Mouse (Mus musculus) G1E (cell line): ENCODE data around the gene Galm. TPM values are rescaled to one million over a fixed set of nuclear protein-coding genes. Genes with fewer than 3 reads are reported as not detected.

Experiments used
- ATAC-seq: 2 replicates; pipeline ENCODE4 v1.8.0; 2016; ENCODE audit warnings: mild to moderate bottlenecking; ENCODE audit not compliant: insufficient number of reproducible peaks, poor library complexity, low FRiP score, severe bottlenecking; ENCODE audit errors: extremely low read depth
- DNase-seq: peaks from one replicate; pipeline ENCODE4 v3.0.0; 2012; ENCODE audit warnings: low spot score
- H3K27me3 ChIP-seq: 2 replicates; pipeline ENCODE4 v1.6.1; 2012; ENCODE audit warnings: mild to moderate bottlenecking, low read length, inconsistent platforms; ENCODE audit not compliant: insufficient read depth
- H3K36me3 ChIP-seq: replicated peaks from 2 replicates; pipeline ENCODE3; 2012; ENCODE audit warnings: mild to moderate bottlenecking, inconsistent platforms
- H3K4me1 ChIP-seq: 2 replicates; pipeline ENCODE4 v1.6.1; 2012; ENCODE audit warnings: low read depth, low read length, inconsistent platforms, mixed read lengths; ENCODE audit not compliant: insufficient read depth
- H3K4me3 ChIP-seq: 2 replicates; pipeline ENCODE4 v1.5.1; 2012; ENCODE audit warnings: low read depth, mild to moderate bottlenecking, inconsistent platforms, low read length, moderate library complexity, mixed read lengths
- H3K9me3 ChIP-seq: replicated peaks from 2 replicates; pipeline ENCODE4 v1.6.1; 2012; ENCODE audit warnings: inconsistent platforms
- CTCF ChIP-seq: IDR thresholded peaks from 2 replicates; pipeline ENCODE4 v1.5.1; 2012; ENCODE audit warnings: low read depth, low read length, inconsistent platforms, mixed read lengths
- GATA1 ChIP-seq: IDR thresholded peaks from 2 replicates; pipeline ENCODE4 v1.6.1; 2012; ENCODE audit warnings: borderline replicate concordance, low read length, inconsistent platforms, mixed read lengths
- GATA2 ChIP-seq: IDR thresholded peaks from 2 replicates; pipeline ENCODE4 v1.6.1; 2012; ENCODE audit warnings: low read depth, low read length, inconsistent platforms, borderline replicate concordance
- POLR2AphosphoS5 ChIP-seq: IDR thresholded peaks from 2 replicates; pipeline ENCODE4 v1.6.1; 2012; ENCODE audit warnings: low read depth, low read length, inconsistent platforms; ENCODE audit not compliant: insufficient replicate concordance
- TAL1 ChIP-seq: conservative IDR thresholded peaks from 2 replicates; pipeline ENCODE4 v1.6.1; 2012; ENCODE audit warnings: low read depth, low read length, inconsistent platforms, mixed read lengths
- polyA plus RNA-seq: library from polyadenylated mRNA; stranded (reverse); fragments of >175 nt; gene quantifications from 2 replicates; pipeline ENCODE4 v1.2.3, GENCODE M21; 2012
- total RNA-seq, 2 experiments: library from RNA; stranded (forward) in 1 of 2; stranded (reverse) in 1 of 2; fragments of 200-1000 nt in 1 of 2; fragments of >200 nt in 1 of 2; fragmentation: Nextera tagmentation in 1 of 2; gene quantifications; 2 replicates each; pipeline ENCODE4 v1.2.3; 2014 to 2017

Gene Galm
- total RNA-seq (2014; fragmentation: Nextera tagmentation) = not detected in 2 replicates
- not detected in 2 replicates for total RNA-seq (2017)
- polyA plus RNA-seq = not detected in 2 replicates

DNA sequence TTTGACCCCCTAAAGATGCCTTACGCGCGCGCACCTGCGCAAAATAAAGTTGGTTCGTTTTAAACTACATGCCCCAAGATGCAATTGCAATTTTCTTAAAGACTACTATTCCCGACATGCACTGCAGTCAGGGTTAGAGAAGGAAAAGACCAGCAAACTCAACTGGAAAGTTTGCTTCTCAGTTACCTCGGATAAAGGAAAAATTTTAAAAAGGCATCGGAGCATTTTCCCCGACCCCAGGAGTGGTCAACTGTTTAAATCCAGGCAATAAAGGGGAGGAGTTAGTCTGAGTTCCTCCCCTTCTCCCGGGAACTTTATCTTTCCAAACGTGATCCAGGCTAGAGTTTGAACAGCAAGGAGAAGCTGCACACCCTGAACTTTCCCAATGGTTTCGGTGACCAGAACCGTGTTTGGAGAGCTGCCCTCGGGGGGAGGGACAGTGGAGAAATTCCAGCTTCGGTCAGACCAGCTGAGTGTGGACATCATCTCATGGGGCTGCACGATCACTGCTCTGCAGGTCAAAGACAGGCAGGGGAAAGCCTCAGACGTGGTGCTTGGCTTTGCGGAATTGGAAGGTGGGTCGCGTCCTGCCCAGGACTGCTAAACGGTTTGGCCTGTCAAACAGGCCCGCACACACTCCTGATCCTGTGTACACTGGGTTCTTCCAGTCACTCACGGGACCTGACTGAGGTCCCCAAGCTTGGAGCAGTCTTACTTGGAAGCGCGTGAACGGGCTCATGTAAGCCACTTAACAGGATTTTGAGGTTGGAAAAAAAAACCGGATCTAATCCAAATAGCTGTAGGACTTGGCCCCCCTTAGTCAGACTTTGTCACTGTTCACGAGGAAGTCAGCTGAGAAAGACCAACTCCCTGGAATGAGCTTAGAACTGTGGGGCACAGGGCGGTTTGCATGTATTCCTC is at the start of gene Galm:
TSS of gene Galm (plus strand) at position 141 of the 921 bp plus-strand sequence.
- TF ChIP-seq GATA1 = no peak
- no peak for TF ChIP-seq TAL1
- no peak for TF ChIP-seq CTCF
- no peak for TF ChIP-seq POLR2AphosphoS5
- no peak for TF ChIP-seq GATA2
- H3K4me3 ChIP-seq = no peak within 1 kb of the TSS
- H3K4me1 ChIP-seq = no peaks in the 10 kb centered on the region
- H3K36me3 ChIP-seq = no peaks in the 10 kb centered on the region
- peaks cover 13% of the 10 kb centered on the region for H3K27me3 ChIP-seq
- no peaks in the 10 kb centered on the region for H3K9me3 ChIP-seq
- no peak for ATAC-seq
- DNase-seq = no peak

DNA sequence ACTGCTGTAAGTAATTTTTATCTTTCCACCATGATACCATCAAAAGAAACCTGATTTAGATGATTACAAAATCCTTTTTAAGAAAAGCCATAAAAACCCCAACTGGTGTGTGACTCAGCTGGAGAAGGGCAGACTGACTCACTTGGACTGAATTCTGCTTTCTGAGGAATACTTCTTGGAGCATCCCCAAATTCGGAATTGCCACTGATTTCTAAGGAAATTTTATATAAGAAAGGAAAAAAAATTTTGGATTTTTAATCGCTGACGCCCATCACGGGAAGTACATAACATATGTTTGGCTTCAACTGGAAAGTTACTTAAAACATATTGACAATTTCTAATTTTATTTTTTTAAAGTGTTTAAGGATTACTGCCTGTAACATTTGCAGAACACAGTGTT is 48.5 kb upstream of the Galm start:
- Histone ChIP-seq H3K9me3 (no peaks in the 10 kb centered on the region), H3K36me3 (no peaks in the 10 kb centered on the region), H3K4me3 (no peak overlapping the region), H3K27me3 (peaks cover 27% of the 10 kb centered on the region), H3K4me1 (no peaks in the 10 kb centered on the region)
- DNase-seq (no peak), ATAC-seq (no peak)
- TF ChIP-seq GATA2 (no peak), POLR2AphosphoS5 (no peak), CTCF (no peak), TAL1 (no peak), GATA1 (no peak)

DNA sequence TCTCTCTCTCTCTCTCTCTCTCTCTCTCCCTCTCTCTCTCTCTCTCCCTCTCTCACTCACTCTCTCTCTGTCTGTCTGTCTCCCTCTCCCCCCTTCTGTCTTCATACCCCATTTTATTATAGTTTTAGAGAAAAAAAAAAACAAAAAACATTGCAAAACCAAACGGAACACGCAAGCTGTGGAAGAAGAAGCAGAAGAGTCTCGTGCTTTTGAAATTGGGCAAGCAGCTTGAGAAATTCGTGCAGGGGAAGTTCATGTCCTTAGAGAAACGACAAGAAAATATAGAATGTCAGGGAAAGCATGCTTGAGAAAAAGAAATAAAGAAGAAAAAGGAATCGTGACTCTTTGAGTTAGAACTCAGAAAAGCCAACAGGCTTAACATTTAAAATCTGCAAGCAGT is 44.0 kb upstream of the Galm start:
- no peak overlapping the region for H3K4me3 ChIP-seq
- no peaks in the 10 kb centered on the region for H3K36me3 ChIP-seq
- no peaks in the 10 kb centered on the region; the same call in 1 of the 2 replicates for H3K9me3 ChIP-seq
- no peak for DNase-seq
- TF ChIP-seq GATA1 = no peak
- TF ChIP-seq GATA2 = no peak
- no peak for TF ChIP-seq CTCF
- TF ChIP-seq TAL1 = no peak
- no peak for TF ChIP-seq POLR2AphosphoS5
- peaks cover 23% of the 10 kb centered on the region for H3K27me3 ChIP-seq
- no peaks in the 10 kb centered on the region for H3K4me1 ChIP-seq
- ATAC-seq = no peak

DNA sequence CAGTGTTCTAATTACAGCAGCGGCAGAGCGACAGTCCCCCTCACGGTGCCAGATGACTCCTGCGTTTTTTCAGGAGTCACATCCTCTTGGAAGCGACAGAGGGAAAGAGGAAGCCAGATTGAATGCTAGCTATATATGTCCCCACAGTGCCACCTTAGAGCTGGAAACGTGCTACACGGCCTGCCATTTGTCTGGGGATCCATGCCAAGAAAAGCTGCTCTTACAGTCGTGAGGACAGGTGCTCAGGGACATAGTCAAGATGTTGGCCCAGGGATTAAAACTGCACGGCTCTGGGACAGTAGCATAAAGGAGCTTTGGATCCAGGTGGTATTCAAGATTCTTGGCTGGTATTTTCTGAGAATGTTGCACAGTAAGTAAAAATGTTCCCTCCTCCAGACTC is 42.8 kb upstream of the Galm start:
- H3K4me1 ChIP-seq = no peaks in the 10 kb centered on the region
- peaks cover 22% of the 10 kb centered on the region for H3K27me3 ChIP-seq
- TF ChIP-seq TAL1 = no peak
- TF ChIP-seq GATA2 = no peak
- no peak for TF ChIP-seq GATA1
- TF ChIP-seq POLR2AphosphoS5 = no peak
- TF ChIP-seq CTCF = no peak
- no peaks in the 10 kb centered on the region; the same call in 1 of the 2 replicates for H3K9me3 ChIP-seq
- DNase-seq (no peak), ATAC-seq (no peak)
- H3K36me3 ChIP-seq = no peaks in the 10 kb centered on the region
- no peak overlapping the region for H3K4me3 ChIP-seq

DNA sequence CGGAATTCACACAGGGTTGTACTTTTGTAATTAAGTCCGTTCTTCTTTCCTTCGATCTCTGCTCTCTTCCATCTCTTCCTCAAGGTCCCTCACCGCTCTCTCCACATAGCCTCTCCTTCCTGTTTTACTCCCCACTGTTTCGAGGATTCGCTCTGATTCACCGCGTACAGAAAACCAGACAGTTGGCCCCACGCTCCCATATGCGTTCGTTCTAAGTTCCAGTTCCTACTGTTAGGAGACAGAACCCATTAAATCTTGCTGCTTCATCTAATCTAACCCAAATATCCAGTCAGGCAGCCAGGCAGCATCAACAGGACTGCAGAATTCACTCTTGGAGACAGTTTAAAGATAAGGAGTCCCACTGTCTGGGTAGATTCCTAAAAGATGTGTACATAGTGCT is 40.7 kb upstream of the Galm start:
- no peak for TF ChIP-seq CTCF
- no peak for TF ChIP-seq GATA1
- TF ChIP-seq TAL1 = no peak
- no peak for TF ChIP-seq GATA2
- no peak for TF ChIP-seq POLR2AphosphoS5
- no peaks in the 10 kb centered on the region for H3K36me3 ChIP-seq
- no peaks in the 10 kb centered on the region; the same call in 1 of the 2 replicates for H3K9me3 ChIP-seq
- peaks cover 18% of the 10 kb centered on the region for H3K27me3 ChIP-seq
- no peaks in the 10 kb centered on the region for H3K4me1 ChIP-seq
- ATAC-seq = no peak
- H3K4me3 ChIP-seq = no peak overlapping the region
- DNase-seq = no peak

DNA sequence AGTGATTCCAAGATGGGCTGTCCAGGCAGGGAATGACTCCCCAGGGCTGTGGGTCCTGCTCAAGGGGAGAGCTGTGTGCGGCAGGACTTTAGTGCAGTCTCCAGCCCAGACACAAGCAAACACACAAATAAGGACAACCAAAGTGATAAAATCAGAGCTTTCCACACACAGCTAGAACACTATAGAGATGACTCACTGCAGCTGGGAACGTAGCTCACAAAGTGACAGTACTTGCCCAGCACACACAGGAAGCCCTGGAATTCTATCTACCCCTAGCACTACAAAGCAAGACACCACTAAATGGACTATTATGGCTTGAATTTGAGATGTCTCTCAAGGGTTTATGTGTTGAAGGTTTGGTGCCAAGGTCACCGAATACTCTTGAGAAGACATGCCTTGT is 39.1 kb upstream of the Galm start:
- no peak for DNase-seq
- H3K4me1 ChIP-seq = no peaks in the 10 kb centered on the region

More for the DNA sequence above, 39.1 kb upstream of the Galm start:
- Histone ChIP-seq H3K27me3 (peaks cover 16% of the 10 kb centered on the region), H3K36me3 (no peaks in the 10 kb centered on the region), H3K4me3 (no peak overlapping the region), H3K9me3 (no peaks in the 10 kb centered on the region; the same call in 1 of the 2 replicates)
- TF ChIP-seq GATA1 = no peak
- TF ChIP-seq POLR2AphosphoS5 = no peak
- TF ChIP-seq TAL1 = no peak
- TF ChIP-seq GATA2 = no peak
- TF ChIP-seq CTCF = no peak
- ATAC-seq = no peak
